Mouse (Mus musculus): ENCODE data around the gene Tollip. TPM values are rescaled to one million over a fixed set of nuclear protein-coding genes. Genes with fewer than 3 reads are reported as not detected.
A peak's percentile ranks its signal among the peaks of the same experiment; 100 is the strongest.
"Not testable (repeated sequence)": the region's sequence is repeated elsewhere in the genome, so short reads cannot be mapped to it uniquely, and the experiment has no call there.

The Tollip gene
- total RNA-seq, 2 experiments from 2014 or later: 142 to 160 TPM

- DNase-seq (ENCODE audit: low spot score in 2 of 2): peak; percentile 86 to 89
- intact Hi-C loops (cut with DNase I): no loop called here
Measured at GRCm38 (mm10) chr7:141945927-141946326, 27.6 kb upstream of the Tollip start.

- intact Hi-C loops (cut with DNase I): no loop called here
- DNase-seq (ENCODE audit: low spot score in 2 of 2): no peak
Measured at GRCm38 (mm10) chr7:141943444-141943843, 25.1 kb upstream of the Tollip start.

GRCm38 (mm10) chr7:141934951-141935350, 16.6 kb upstream of the Tollip start:
- intact Hi-C loops (cut with DNase I): no loop called here
- DNase-seq (ENCODE audit: low spot score in 2 of 2): no peak

- no peak for DNase-seq (ENCODE audit: low spot score in 2 of 2)
- intact Hi-C loops (cut with DNase I): no loop called here
Measured at GRCm38 (mm10) chr7:141934128-141934898, 16.0 kb upstream of the Tollip start.

GRCm38 (mm10) chr7:141928642-141929041, 10.3 kb upstream of the Tollip start:
- peak; percentile 76 to 84 for DNase-seq (ENCODE audit: low spot score in 2 of 2)
- intact Hi-C loops (cut with DNase I): no loop called here

GRCm38 (mm10) chr7:141924917-141925316, 6.6 kb upstream of the Tollip start:
- DNase-seq (ENCODE audit: low spot score in 2 of 2): peak in 1 of 2 experiments; percentile 77
- intact Hi-C loops (cut with DNase I): no loop called here

- DNase-seq (ENCODE audit: low spot score in 2 of 2); intact Hi-C loops (cut with DNase I): not testable (repeated sequence)
Measured at GRCm38 (mm10) chr7:141924121-141924520, 5.8 kb upstream of the Tollip start.

- DNase-seq (ENCODE audit: low spot score in 2 of 2): no peak
- intact Hi-C loops (cut with DNase I): no loop called here
Measured at GRCm38 (mm10) chr7:141911305-141911704, 7.0 kb downstream of the Tollip start.

GRCm38 (mm10) chr7:141908591-141908990, 9.7 kb downstream of the Tollip start:
- intact Hi-C loops (cut with DNase I): no loop called here

GRCm38 (mm10) chr7:141902791-141903190, 15.5 kb downstream of the Tollip start:
- DNase-seq (ENCODE audit: low spot score in 2 of 2): peak; percentile 64 to 77
- intact Hi-C loops (cut with DNase I): loop anchor here (2.0 kb wide), 1 partner anchor 46 kb away; the partner anchor contains the start of gene Brsk2

More at GRCm38 (mm10) chr7:141908591-141908990, 9.7 kb downstream of the Tollip start:
- DNase-seq (ENCODE audit: low spot score in 2 of 2): no peak

- intact Hi-C loops (cut with DNase I): loop anchor here (2.0 kb wide), 1 partner anchor 47 kb away; the partner anchor contains the start of gene Brsk2
- DNase-seq (ENCODE audit: low spot score in 2 of 2): peak; percentile 99
Measured at GRCm38 (mm10) chr7:141902269-141902729, 16.0 kb downstream of the Tollip start.

- intact Hi-C loops (cut with DNase I): loop anchor here (2.0 kb wide), 1 partner anchor 47 kb away; the partner anchor contains the start of gene Brsk2
- no peak for DNase-seq (ENCODE audit: low spot score in 2 of 2)
Measured at GRCm38 (mm10) chr7:141901825-141902224, 16.5 kb downstream of the Tollip start.

- intact Hi-C loops (cut with DNase I): no loop called here
- no peak for DNase-seq (ENCODE audit: low spot score in 2 of 2)
Measured at GRCm38 (mm10) chr7:141892151-141892550, 26.2 kb downstream of the Tollip start.

- intact Hi-C loops (cut with DNase I): no loop called here
- DNase-seq (ENCODE audit: low spot score in 2 of 2): no peak
Measured at GRCm38 (mm10) chr7:141878813-141879212, 39.5 kb downstream of the Tollip start.

- no peak for DNase-seq (ENCODE audit: low spot score in 2 of 2)
Measured at GRCm38 (mm10) chr7:141874891-141875290, 43.4 kb downstream of the Tollip start.

GRCm38 (mm10) chr7:141870553-141870952, 47.8 kb downstream of the Tollip start:
- intact Hi-C loops (cut with DNase I): no loop called here
- DNase-seq (ENCODE audit: low spot score in 2 of 2): no peak

More at GRCm38 (mm10) chr7:141874891-141875290, 43.4 kb downstream of the Tollip start:
- intact Hi-C loops (cut with DNase I): no loop called here

GRCm38 (mm10) chr7:141869644-141870043, 48.7 kb downstream of the Tollip start:
- DNase-seq (ENCODE audit: low spot score in 2 of 2): no peak
- intact Hi-C loops (cut with DNase I): no loop called here

GRCm38 (mm10) chr7:141861046-141861445, 57.3 kb downstream of the Tollip start:
- intact Hi-C loops (cut with DNase I): no loop called here
- no peak for DNase-seq (ENCODE audit: low spot score in 2 of 2)

- intact Hi-C loops (cut with DNase I): no loop called here
- DNase-seq (ENCODE audit: low spot score in 2 of 2): no peak
Measured at GRCm38 (mm10) chr7:141840354-141840753, 78.0 kb downstream of the Tollip start.

- intact Hi-C loops (cut with DNase I): no loop called here
- DNase-seq (ENCODE audit: low spot score in 2 of 2): no peak
Measured at GRCm38 (mm10) chr7:141838779-141839178, 79.5 kb downstream of the Tollip start, which contains the start of gene Muc5b. Gene Muc5b (plus strand): TSS chr7:141839070.

- DNase-seq (ENCODE audit: low spot score in 2 of 2): no peak
- intact Hi-C loops (cut with DNase I): no loop called here
Measured at GRCm38 (mm10) chr7:141836423-141836822, 81.9 kb downstream of the Tollip start.
